9 mouse cellular contexts compared by ENCODE assay signal in genomic region chr10:59953564-59954039, GRCm38 (mm10). TPM values are rescaled to one million over a fixed set of nuclear protein-coding genes. Genes with fewer than 3 reads are reported as not detected.
DNase-seq lines count a peak whose midpoint lies in the region; ATAC-seq and TF ChIP-seq lines count a peak whose summit lies in the region.
"Had no signal": no experiment of that assay in that cellular context is flagged by ENCODE, and none has a peak within 500 bp of the region (broad histone marks: within the 10 kb centered on the region; RNA-seq: fewer than 3 reads in every experiment).

No protein-coding gene starts in this region.

- H3K4me3 ChIP-seq in hindbrain, embryonic 12.5 days = no peak overlapping the region
- no peak overlapping the region for H3K4me3 ChIP-seq in hindbrain, embryonic 16.5 days (ENCODE audit: low read length)
- H3K4me3 ChIP-seq in hindbrain, postnatal 0 days (ENCODE audit: low read length) = no peak overlapping the region
- no peak overlapping the region for H3K4me3 ChIP-seq in kidney, adult 2 months (ENCODE audit: insufficient read depth, low read depth, low read length)

- intact Hi-C loops in left cerebral cortex, postnatal 14 days (cut with DNase I) = loop anchor here (2.0 kb wide), 1 partner anchor 15 kb away; no protein-coding TSS in a partner anchor

- H3K9ac ChIP-seq in hindbrain, embryonic 12.5 days = no peak overlapping the region
- H3K9ac ChIP-seq in hindbrain, embryonic 16.5 days (ENCODE audit: low read depth, low read length) = no peak overlapping the region
- H3K9ac ChIP-seq in hindbrain, postnatal 0 days (replicated peaks; ENCODE audit: low read length) = no peak overlapping the region
- H3K9ac ChIP-seq: lung, embryonic 14.5 days had no signal

- TF ChIP-seq CTCF in hindbrain, postnatal 0 days (IDR thresholded peaks at IDR 0.05; ENCODE audit: low read depth) = no peak
- TF ChIP-seq CTCF in kidney, adult 2 months (conservative IDR thresholded peaks at IDR 0.05; ENCODE audit: insufficient read depth, insufficient read length, low read depth, low read length) = no peak

- 44% methylated on average over 7 of the region's 7 CpGs for WGBS in hindbrain, embryonic 12.5 days
- WGBS in hindbrain, embryonic 16.5 days = 30% methylated on average over 7 of the region's 7 CpGs
- WGBS in hindbrain, postnatal 0 days = 47% methylated on average over 7 of the region's 7 CpGs
- WGBS in kidney, adult 2 months = 39% methylated on average over 7 of the region's 7 CpGs

- DNase-seq in A20 (ENCODE audit: low read depth, low spot score) (peak; percentile 38), ES-CJ7 (ENCODE audit: low read depth, low spot score) (peak; percentile 60)
- no peak for DNase-seq in hindbrain, postnatal 0 days (ENCODE audit: low spot score)
- no peak for DNase-seq in left cerebral cortex, postnatal 14 days (ENCODE audit: low spot score in 2 of 2)
- no peak for DNase-seq in kidney, adult 2 months
- DNase-seq in cerebellum, postnatal 14 days = no peak
- DNase-seq: lung, embryonic 14.5 days had no signal

- no peak for TF ChIP-seq POLR2A in kidney, adult 2 months (IDR thresholded peaks at IDR 0.05; ENCODE audit: low read depth, low read length)

- H3K4me2 ChIP-seq in hindbrain, embryonic 12.5 days (replicated peaks) = no peak overlapping the region
- no peak overlapping the region for H3K4me2 ChIP-seq in hindbrain, embryonic 16.5 days (ENCODE audit: low read length)
- H3K4me2 ChIP-seq in hindbrain, postnatal 0 days (ENCODE audit: low read depth, low read length) = no peak overlapping the region

- no peaks in the 10 kb centered on the region for H3K27me3 ChIP-seq in hindbrain, embryonic 12.5 days
- no peaks in the 10 kb centered on the region for H3K27me3 ChIP-seq in hindbrain, embryonic 16.5 days (replicated peaks; ENCODE audit: control insufficient read depth, insufficient read depth, low read length)
- H3K27me3 ChIP-seq in hindbrain, postnatal 0 days (ENCODE audit: insufficient read depth, low read length) = no peaks in the 10 kb centered on the region
- no peaks in the 10 kb centered on the region; the same call in 1 of the 2 replicates for H3K27me3 ChIP-seq in kidney, adult 2 months (replicated peaks; ENCODE audit: control insufficient read depth, insufficient read depth, low read length)

- H3K27ac ChIP-seq in hindbrain, embryonic 12.5 days = peak overlapping the region; percentile 44; the same call in 1 of the 2 replicates
- H3K27ac ChIP-seq in hindbrain, embryonic 16.5 days (ENCODE audit: low read depth, low read length) = no peak overlapping the region
- peak overlapping the region; percentile 7; the same call in 1 of the 2 replicates for H3K27ac ChIP-seq in hindbrain, postnatal 0 days
- H3K27ac ChIP-seq in kidney, adult 2 months (ENCODE audit: insufficient read depth, low read depth, low read length) = no peak overlapping the region

- peaks cover 7% of the 10 kb centered on the region; the same call in 1 of the 2 replicates for H3K36me3 ChIP-seq in hindbrain, embryonic 12.5 days
- no peaks in the 10 kb centered on the region for H3K36me3 ChIP-seq in hindbrain, embryonic 16.5 days (ENCODE audit: control insufficient read depth, insufficient read depth, low read length)
- H3K36me3 ChIP-seq in hindbrain, postnatal 0 days (ENCODE audit: insufficient read depth, low read length) = no peaks in the 10 kb centered on the region
- H3K36me3 ChIP-seq in kidney, adult 2 months (ENCODE audit: control insufficient read depth, insufficient read depth, low read length) = no peaks in the 10 kb centered on the region

- ATAC-seq in hindbrain, embryonic 12.5 days (ENCODE audit: low FRiP score) = no peak
- no peak for ATAC-seq in hindbrain, embryonic 16.5 days
- no peak for ATAC-seq in hindbrain, postnatal 0 days

- H3K9me3 ChIP-seq in hindbrain, embryonic 12.5 days (replicated peaks) = no peaks in the 10 kb centered on the region
- H3K9me3 ChIP-seq in hindbrain, embryonic 16.5 days (ENCODE audit: control insufficient read depth, low read length) = no peaks in the 10 kb centered on the region
- no peaks in the 10 kb centered on the region for H3K9me3 ChIP-seq in hindbrain, postnatal 0 days (ENCODE audit: low read length)

- peaks cover 51% of the 10 kb centered on the region for H3K4me1 ChIP-seq in hindbrain, embryonic 12.5 days
- H3K4me1 ChIP-seq in hindbrain, embryonic 16.5 days (ENCODE audit: control insufficient read depth, insufficient read depth, low read depth, low read length) = peaks cover 22% of the 10 kb centered on the region
- peaks cover 16% of the 10 kb centered on the region for H3K4me1 ChIP-seq in hindbrain, postnatal 0 days (ENCODE audit: insufficient read depth, low read length)
- H3K4me1 ChIP-seq in kidney, adult 2 months (ENCODE audit: control insufficient read depth, insufficient read depth, low read length) = peaks cover 13% of the 10 kb centered on the region; the same call in 1 of the 2 replicates

RNA-seq across cellular contexts. Expression of gene Ddit4, which starts 2.0 kb away (rescaled TPM):
- polyA plus RNA-seq in hindbrain, embryonic 12.5 days (2016; fragmentation: Nextera tagmentation; extraction: Ambion mirVana) = 78.1 and 78.6 TPM in 2 replicates
- polyA plus RNA-seq in hindbrain, embryonic 16.5 days (2015; fragmentation: Nextera tagmentation; extraction: Ambion mirVana) = 75.3 and 97.1 TPM in 2 replicates
- 55.9 and 76.6 TPM in 2 replicates for total RNA-seq in hindbrain, postnatal 0 days (2014; rRNA removed)
- 55.2 and 56.9 TPM in 2 replicates for polyA plus RNA-seq in hindbrain, postnatal 0 days (2015; fragmentation: Nextera tagmentation; extraction: Ambion mirVana)
- 10 to 100 TPM; 52.5 to 76.3 TPM for total RNA-seq in left cerebral cortex, postnatal 14 days (2021)
- polyA plus RNA-seq in kidney, adult 2 months (2012; rRNA removed) = 21.1 and 21.6 TPM in 2 replicates

RNA-seq across cellular contexts. Expression of gene Ascc1, which starts 49.0 kb away (rescaled TPM):
- polyA plus RNA-seq in hindbrain, embryonic 12.5 days (2016; fragmentation: Nextera tagmentation; extraction: Ambion mirVana) = 36.3 and 38.0 TPM in 2 replicates
- polyA plus RNA-seq in hindbrain, embryonic 16.5 days (2015; fragmentation: Nextera tagmentation; extraction: Ambion mirVana) = 47.7 and 48.3 TPM in 2 replicates
- total RNA-seq in hindbrain, postnatal 0 days (2014; rRNA removed) = 10.6 and 11.5 TPM in 2 replicates
- 41.8 and 42.9 TPM in 2 replicates for polyA plus RNA-seq in hindbrain, postnatal 0 days (2015; fragmentation: Nextera tagmentation; extraction: Ambion mirVana)
- 10 to 100 TPM; 18.1 to 19.4 TPM for total RNA-seq in left cerebral cortex, postnatal 14 days (2021)
- polyA plus RNA-seq in kidney, adult 2 months (2012; rRNA removed) = 106 and 132 TPM in 2 replicates

RNA-seq across cellular contexts. Expression of gene Anapc16, which starts 49.3 kb away (rescaled TPM):
- polyA plus RNA-seq in hindbrain, embryonic 12.5 days (2016; fragmentation: Nextera tagmentation; extraction: Ambion mirVana) = 113 and 119 TPM in 2 replicates
- 101 and 116 TPM in 2 replicates for polyA plus RNA-seq in hindbrain, embryonic 16.5 days (2015; fragmentation: Nextera tagmentation; extraction: Ambion mirVana)
- 62.6 and 70.1 TPM in 2 replicates for total RNA-seq in hindbrain, postnatal 0 days (2014; rRNA removed)
- 132 and 133 TPM in 2 replicates for polyA plus RNA-seq in hindbrain, postnatal 0 days (2015; fragmentation: Nextera tagmentation; extraction: Ambion mirVana)
- 10 to 100 TPM; 60.8 to 67.3 TPM for total RNA-seq in left cerebral cortex, postnatal 14 days (2021)
- polyA plus RNA-seq in kidney, adult 2 months (2012; rRNA removed) = 84.8 and 100 TPM in 2 replicates

Comparison
In these comparisons a context has a peak if more than half of its experiments do, and no peak if none do; other contexts are left out.
1. H3K27ac ChIP-seq: peak in hindbrain, embryonic 12.5 days (single experiment) and hindbrain, postnatal 0 days (single experiment); none in hindbrain, embryonic 16.5 days (single experiment) and kidney, adult 2 months (single experiment).
2. DNase-seq: peak in A20 (single experiment) and ES-CJ7 (single experiment); none in hindbrain, postnatal 0 days (single experiment), left cerebral cortex, postnatal 14 days (0 of 2), kidney, adult 2 months (single experiment) and cerebellum, postnatal 14 days (0 of 2).